Mouse (Mus musculus): ENCODE measurements at regions not wholly inside any gene's neighbourhood (a gene's known extent, or its start where the extent isn't known, plus 50 kb on each side); places are given as distances from the start of the nearest gene placed in this dataset.

GRCm38 (mm10) chr2:48733936-48734335, 80.0 kb upstream of the Acvr2a start:
- no peak for TF ChIP-seq CTCF (IDR thresholded peaks at IDR 0.05; ENCODE audit: low read depth)

GRCm38 (mm10) chr2:48734521-48734920, 79.4 kb upstream of the Acvr2a start:
- Histone ChIP-seq H3K27ac (ENCODE audit: low read depth, low read length) (no peak overlapping the region), H3K9ac (ENCODE audit: low read depth, low read length) (no peak overlapping the region), H3K36me3 (ENCODE audit: control insufficient read depth, insufficient read depth) (no peaks in the 10 kb centered on the region), H3K9me3 (ENCODE audit: control insufficient read depth) (no peaks in the 10 kb centered on the region), H3K4me2 (replicated peaks; ENCODE audit: low read depth) (no peak overlapping the region), H3K4me3 (ENCODE audit: low read depth, low read length) (no peak overlapping the region), H3K27me3 (replicated peaks; ENCODE audit: control insufficient read depth, insufficient read depth, low read length) (no peaks in the 10 kb centered on the region), H3K4me1 (replicated peaks; ENCODE audit: control insufficient read depth, insufficient read depth, low read length) (no peaks in the 10 kb centered on the region)
- 80% methylated on average over 6 of the region's 6 CpGs for WGBS
- no peak for ATAC-seq
- no peak for TF ChIP-seq CTCF (IDR thresholded peaks at IDR 0.05; ENCODE audit: low read depth)

More at GRCm38 (mm10) chr2:48733936-48734335, 80.0 kb upstream of the Acvr2a start:
- WGBS, result 86% methylated on average over 1 of the region's 1 CpGs
- no peaks in the 10 kb centered on the region for H3K27me3 ChIP-seq (replicated peaks; ENCODE audit: control insufficient read depth, insufficient read depth, low read length)
- H3K4me3 ChIP-seq (ENCODE audit: low read depth, low read length), result no peak overlapping the region
- no peak for ATAC-seq
- H3K4me1 ChIP-seq (replicated peaks; ENCODE audit: control insufficient read depth, insufficient read depth, low read length), result no peaks in the 10 kb centered on the region
- H3K9me3 ChIP-seq (ENCODE audit: control insufficient read depth), result no peaks in the 10 kb centered on the region
- no peak overlapping the region for H3K9ac ChIP-seq (ENCODE audit: low read depth, low read length)
- no peaks in the 10 kb centered on the region for H3K36me3 ChIP-seq (ENCODE audit: control insufficient read depth, insufficient read depth)
- H3K27ac ChIP-seq (ENCODE audit: low read depth, low read length), result no peak overlapping the region
- H3K4me2 ChIP-seq (replicated peaks; ENCODE audit: low read depth), result no peak overlapping the region

GRCm38 (mm10) chr2:48736312-48736711, 77.6 kb upstream of the Acvr2a start:
- Histone ChIP-seq H3K9ac (ENCODE audit: low read depth, low read length) (no peak overlapping the region), H3K4me3 (ENCODE audit: low read depth, low read length) (no peak overlapping the region), H3K27me3 (replicated peaks; ENCODE audit: control insufficient read depth, insufficient read depth, low read length) (no peaks in the 10 kb centered on the region), H3K4me1 (replicated peaks; ENCODE audit: control insufficient read depth, insufficient read depth, low read length) (no peaks in the 10 kb centered on the region), H3K36me3 (ENCODE audit: control insufficient read depth, insufficient read depth) (no peaks in the 10 kb centered on the region), H3K27ac (ENCODE audit: low read depth, low read length) (no peak overlapping the region), H3K4me2 (replicated peaks; ENCODE audit: low read depth) (no peak overlapping the region), H3K9me3 (ENCODE audit: control insufficient read depth) (no peaks in the 10 kb centered on the region)
- no peak for TF ChIP-seq CTCF (IDR thresholded peaks at IDR 0.05; ENCODE audit: low read depth)
- 46% methylated on average over 2 of the region's 2 CpGs for WGBS
- no peak for ATAC-seq
